Mouse (Mus musculus) ES-Bruce4 (cell line): Measurements from ENCODE around the gene Kmt2b.

ENCODE experiments used
- CTCF ChIP-seq: IDR thresholded peaks from one replicate; pipeline ENCODE4 v1.8.1; 2011; ENCODE audit warnings: low read depth, low read length
- POLR2A ChIP-seq: IDR thresholded peaks from one replicate; pipeline ENCODE4 v1.8.1; 2011; ENCODE audit warnings: low read length; ENCODE audit not compliant: insufficient read depth

GRCm38 (mm10) chr7:30587842-30588667 is 471 bp downstream of the Kmt2b start:
- TF ChIP-seq POLR2A (no peak), CTCF (no peak)
